Mouse (Mus musculus) heart, adult 2 months (tissue): ENCODE results near the gene Clec11a. TPM values are rescaled to one million over a fixed set of nuclear protein-coding genes. Genes with fewer than 3 reads are reported as not detected.

Experiments used
- DNase-seq, 2 experiments: peaks; one replicate each; pipeline ENCODE4 v3.0.0; 2021
- H3K27ac ChIP-seq: fragments of 200-600 bp; 2 replicates; pipeline ENCODE4 v1.8.1; 2022
- H3K27me3 ChIP-seq: fragments of 200-500 bp; 2 replicates; pipeline ENCODE4 v1.6.1; 2012; ENCODE audit warnings: mild to moderate bottlenecking, low read length, inconsistent platforms, mixed read lengths; ENCODE audit not compliant: control insufficient read depth, insufficient read depth
- H3K36me3 ChIP-seq: fragments of 200-500 bp; 2 replicates; pipeline ENCODE4 v1.6.1; 2012; ENCODE audit warnings: low read length, inconsistent platforms; ENCODE audit not compliant: control insufficient read depth, insufficient read depth
- H3K4me1 ChIP-seq: fragments of 200-500 bp; 2 replicates; pipeline ENCODE4 v1.6.1; 2011; ENCODE audit warnings: low read length; ENCODE audit not compliant: control insufficient read depth, insufficient read depth
- H3K4me3 ChIP-seq: fragments of 200-600 bp; 2 replicates; pipeline ENCODE4 v1.8.1; 2022
- H3K79me2 ChIP-seq: fragments of 200-500 bp; replicated peaks from 2 replicates; pipeline ENCODE4 v1.6.1; 2012; ENCODE audit warnings: mild to moderate bottlenecking, inconsistent platforms, low read length, moderate library complexity, mixed read lengths; ENCODE audit not compliant: control insufficient read depth, insufficient read depth
- H3K9ac ChIP-seq: fragments of 200-500 bp; 2 replicates; pipeline ENCODE4 v1.6.1; 2012; ENCODE audit warnings: low read depth, mild to moderate bottlenecking, control low read depth, inconsistent platforms, low read length, mixed read lengths
- CTCF ChIP-seq: fragments of 200-600 bp; IDR thresholded peaks from 2 replicates; pipeline ENCODE4 v1.8.1; 2022; ENCODE audit warnings: antibody characterized with exemption, mild to moderate bottlenecking, moderate library complexity
- EP300 ChIP-seq: fragments of 200-500 bp; IDR thresholded peaks from 2 replicates; pipeline ENCODE4 v1.6.1; 2011; ENCODE audit warnings: low read depth, low read length, control low read depth; ENCODE audit not compliant: insufficient read depth
- POLR2A ChIP-seq: fragments of 200-500 bp; IDR thresholded peaks from 2 replicates; pipeline ENCODE4 v1.6.1; 2011; ENCODE audit warnings: mild to moderate bottlenecking, low read depth, low read length, control low read depth; ENCODE audit not compliant: insufficient read depth
- WGBS: fragments of 180-500 bp; shearing (Covaris S2); methylation state at CpG from one replicate; pipeline ENCODE4 v1.1.7; 2018; 5-methylcytosine and 5-hydroxymethylcytosine counted together
- intact Hi-C: fragments of 180-260 bp; cut with DNase I; formaldehyde crosslinking; loops from one replicate; pipeline ENCODE4 v1.15.1; 2025
- polyA plus RNA-seq: library from polyadenylated mRNA; depleted of rRNA; stranded (reverse); fragments of >200 nt; gene quantifications from 2 replicates; pipeline ENCODE4 v1.2.3, GENCODE M21; 2012
- total RNA-seq, 2 experiments: library from RNA; stranded (reverse); gene quantifications; 2 replicates each; pipeline ENCODE4 v1.2.3; 2021

Clec11a gene
- total and polyA plus RNA-seq, 3 experiments, result 0.60 to 2.0 (median 1.1) TPM

GRCm38 (mm10) chr7:44332336-44332735 is 25.6 kb upstream of the Clec11a start:
- WGBS, result 31% methylated on average over 3 of the region's 3 CpGs
- DNase-seq, result no peak
- Histone ChIP-seq H3K27me3 (peaks cover 6% of the 10 kb centered on the region), H3K79me2 (no peaks in the 10 kb centered on the region), H3K4me3 (no peak overlapping the region), H3K9ac (no peak overlapping the region), H3K4me1 (no peaks in the 10 kb centered on the region), H3K27ac (no peak overlapping the region), H3K36me3 (no peaks in the 10 kb centered on the region)
- intact Hi-C loops, result no loop called here
- TF ChIP-seq EP300 (no peak), POLR2A (no peak), CTCF (no peak)

GRCm38 (mm10) chr7:44326614-44327013 is 19.9 kb upstream of the Clec11a start:
- Histone ChIP-seq H3K4me3 (no peak overlapping the region), H3K36me3 (no peaks in the 10 kb centered on the region), H3K9ac (no peak overlapping the region), H3K79me2 (no peaks in the 10 kb centered on the region), H3K4me1 (no peaks in the 10 kb centered on the region), H3K27ac (no peak overlapping the region), H3K27me3 (no peaks in the 10 kb centered on the region)
- TF ChIP-seq POLR2A (no peak), EP300 (no peak), CTCF (no peak)
- 35% methylated on average over 6 of the region's 6 CpGs for WGBS
- DNase-seq, result no peak
- intact Hi-C loops, result no loop called here

- WGBS, result 89% methylated on average over 1 of the region's 1 CpGs
- H3K4me3 ChIP-seq, result no peak overlapping the region
- DNase-seq, result no peak
- intact Hi-C loops, result no loop called here
- H3K9ac ChIP-seq, result no peak overlapping the region
- no peaks in the 10 kb centered on the region for H3K79me2 ChIP-seq
- TF ChIP-seq EP300 (no peak), CTCF (no peak), POLR2A (no peak)
- H3K27me3 ChIP-seq, result no peaks in the 10 kb centered on the region
- H3K27ac ChIP-seq, result no peak overlapping the region
- H3K36me3 ChIP-seq, result no peaks in the 10 kb centered on the region
- no peaks in the 10 kb centered on the region for H3K4me1 ChIP-seq
Measured at GRCm38 (mm10) chr7:44322290-44322689, 15.6 kb upstream of the Clec11a start.

GRCm38 (mm10) chr7:44320886-44321285 is 14.2 kb upstream of the Clec11a start:
- DNase-seq, result no peak
- Histone ChIP-seq H3K79me2 (no peaks in the 10 kb centered on the region), H3K27ac (no peak overlapping the region), H3K4me1 (no peaks in the 10 kb centered on the region), H3K9ac (no peak overlapping the region), H3K27me3 (no peaks in the 10 kb centered on the region), H3K36me3 (no peaks in the 10 kb centered on the region), H3K4me3 (no peak overlapping the region)
- intact Hi-C loops, result no loop called here
- TF ChIP-seq POLR2A, result no peak
- no peak for TF ChIP-seq EP300
- no peak for TF ChIP-seq CTCF
- WGBS, result 36% methylated on average over 8 of the region's 8 CpGs

GRCm38 (mm10) chr7:44317913-44318312 is 11.2 kb upstream of the Clec11a start:
- Histone ChIP-seq H3K4me1 (no peaks in the 10 kb centered on the region), H3K4me3 (no peak overlapping the region), H3K79me2 (no peaks in the 10 kb centered on the region), H3K27ac (no peak overlapping the region), H3K9ac (no peak overlapping the region), H3K27me3 (no peaks in the 10 kb centered on the region), H3K36me3 (no peaks in the 10 kb centered on the region)
- TF ChIP-seq EP300 (no peak), CTCF (peak; percentile 64), POLR2A (no peak)
- intact Hi-C loops, result no loop called here
- no peak for DNase-seq
- WGBS, result 33% methylated on average over 4 of the region's 4 CpGs

GRCm38 (mm10) chr7:44312484-44312883 is 5.8 kb upstream of the Clec11a start:
- TF ChIP-seq EP300 (no peak), POLR2A (no peak), CTCF (no peak)
- Histone ChIP-seq H3K27ac (no peak overlapping the region), H3K4me3 (no peak overlapping the region), H3K9ac (no peak overlapping the region), H3K79me2 (no peaks in the 10 kb centered on the region), H3K4me1 (no peaks in the 10 kb centered on the region), H3K27me3 (peaks cover 9% of the 10 kb centered on the region), H3K36me3 (no peaks in the 10 kb centered on the region)
- DNase-seq, result no peak
- intact Hi-C loops, result no loop called here
- WGBS, result 45% methylated on average over 16 of the region's 16 CpGs
